Mouse (Mus musculus): ENCODE measurements around the gene Cflar. TPM values are rescaled to one million over a fixed set of nuclear protein-coding genes. Genes with fewer than 3 reads are reported as not detected.

The Cflar gene
- polyA plus RNA-seq, 1 experiment from 2014 or later = 19.1 TPM

- H3K9ac ChIP-seq (ENCODE audit: low read length) = no peak overlapping the region
- H3K27me3 ChIP-seq (ENCODE audit: control insufficient read depth, insufficient read depth, low read length) = no peaks in the 10 kb centered on the region
- DNase-seq (ENCODE audit: low spot score, missing footprints) (peak; percentile 61), ATAC-seq (ENCODE audit: low FRiP score) (no peak)
- no peaks in the 10 kb centered on the region for H3K9me3 ChIP-seq (ENCODE audit: control insufficient read depth, low read length)
- no peak overlapping the region for H3K4me2 ChIP-seq
- H3K36me3 ChIP-seq (ENCODE audit: control insufficient read depth, insufficient read depth, low read length) = no peaks in the 10 kb centered on the region
- 72% methylated on average over 2 of the region's 2 CpGs for WGBS
- no peaks in the 10 kb centered on the region for H3K4me1 ChIP-seq (ENCODE audit: control insufficient read depth, insufficient read depth, low read length)
- no peak overlapping the region for H3K27ac ChIP-seq (ENCODE audit: low read depth, low read length)
- H3K4me3 ChIP-seq (ENCODE audit: low read depth, low read length) = no peak overlapping the region
Observed at GRCm38 (mm10) chr1:58773905-58774304, 62.6 kb downstream of the Cflar start.

DNA sequence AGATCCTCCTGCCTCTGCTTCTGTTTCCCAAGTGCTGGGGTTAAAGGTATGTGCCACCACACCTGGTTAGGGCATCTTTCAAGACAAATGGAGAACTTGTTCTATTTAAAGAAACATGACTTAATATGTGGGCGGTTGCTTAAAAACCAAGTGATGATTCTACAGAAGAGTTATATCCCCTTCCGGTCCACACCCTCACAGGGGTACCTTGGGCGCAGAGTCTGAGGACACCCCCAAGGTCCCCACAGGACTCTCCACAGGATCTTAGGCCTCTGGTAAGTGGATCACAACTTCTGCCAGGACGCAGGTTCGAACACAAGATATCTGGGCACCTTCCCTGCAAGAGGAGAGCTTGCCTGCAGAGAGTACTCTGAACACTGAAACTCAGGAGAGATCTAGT, 64.1 kb downstream of the Cflar start:
- WGBS = 95% methylated on average over 5 of the region's 5 CpGs
- DNase-seq (ENCODE audit: low spot score, missing footprints) = no peak

DNA sequence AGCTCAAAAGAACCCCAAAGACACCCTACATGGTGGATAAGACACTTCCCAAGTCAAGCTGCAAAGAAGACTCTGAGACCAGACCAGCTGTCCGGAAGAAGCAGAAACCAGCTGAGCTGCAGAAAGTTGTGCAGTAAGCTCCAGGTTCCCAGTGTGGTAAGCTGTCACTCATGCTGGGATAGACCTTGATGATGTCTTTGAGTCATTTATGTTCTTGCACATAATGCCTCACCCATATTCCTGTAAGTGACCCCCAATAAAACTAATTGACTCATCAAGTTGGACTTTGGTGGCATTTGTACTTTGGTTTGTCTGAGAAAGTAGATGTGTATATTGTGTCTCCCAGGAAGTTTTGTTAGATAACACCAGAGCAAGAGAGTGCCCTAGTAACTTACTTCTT, 66.3 kb downstream of the Cflar start:
- no peak overlapping the region for H3K4me3 ChIP-seq (ENCODE audit: low read depth, low read length)
- H3K27me3 ChIP-seq (ENCODE audit: control insufficient read depth, insufficient read depth, low read length) = no peaks in the 10 kb centered on the region
- DNase-seq (ENCODE audit: low spot score, missing footprints) (no peak), ATAC-seq (ENCODE audit: low FRiP score) (no peak)
- H3K27ac ChIP-seq (ENCODE audit: low read depth, low read length) = no peak overlapping the region
- H3K4me2 ChIP-seq = no peak overlapping the region
- H3K9ac ChIP-seq (ENCODE audit: low read length) = no peak overlapping the region
- H3K36me3 ChIP-seq (ENCODE audit: control insufficient read depth, insufficient read depth, low read length) = no peaks in the 10 kb centered on the region
- no peaks in the 10 kb centered on the region for H3K4me1 ChIP-seq (ENCODE audit: control insufficient read depth, insufficient read depth, low read length)
- 95% methylated on average over 1 of the region's 1 CpGs for WGBS
- no peaks in the 10 kb centered on the region for H3K9me3 ChIP-seq (ENCODE audit: control insufficient read depth, low read length)

More for the DNA sequence above, 64.1 kb downstream of the Cflar start:
- ATAC-seq (ENCODE audit: low FRiP score) = no peak
- no peak overlapping the region for H3K4me2 ChIP-seq
- no peaks in the 10 kb centered on the region for H3K36me3 ChIP-seq (ENCODE audit: control insufficient read depth, insufficient read depth, low read length)
- H3K27ac ChIP-seq (ENCODE audit: low read depth, low read length) = no peak overlapping the region
- H3K4me3 ChIP-seq (ENCODE audit: low read depth, low read length) = no peak overlapping the region
- no peaks in the 10 kb centered on the region for H3K4me1 ChIP-seq (ENCODE audit: control insufficient read depth, insufficient read depth, low read length)
- H3K9ac ChIP-seq (ENCODE audit: low read length) = no peak overlapping the region
- no peaks in the 10 kb centered on the region for H3K27me3 ChIP-seq (ENCODE audit: control insufficient read depth, insufficient read depth, low read length)
- H3K9me3 ChIP-seq (ENCODE audit: control insufficient read depth, low read length) = no peaks in the 10 kb centered on the region

DNA sequence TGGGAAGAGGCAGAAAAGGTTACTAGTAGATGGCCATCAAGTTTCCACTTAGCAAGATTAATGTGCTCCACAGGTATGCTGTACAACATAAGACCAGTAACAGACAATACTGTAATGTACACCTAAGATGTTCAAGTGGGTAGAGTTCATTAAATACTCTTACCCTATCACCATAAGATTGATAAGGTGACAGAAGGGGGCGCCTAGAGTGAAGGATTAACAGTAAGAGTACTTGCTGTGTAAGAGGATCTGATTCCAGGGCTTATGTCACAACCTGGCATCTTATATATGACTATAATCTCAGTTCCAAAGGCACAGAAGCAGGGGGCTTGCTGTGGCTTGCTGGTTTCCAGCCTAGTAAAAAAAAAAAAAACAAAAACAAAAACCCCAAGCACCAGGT, 66.9 kb downstream of the Cflar start:
- Histone ChIP-seq H3K36me3 (ENCODE audit: control insufficient read depth, insufficient read depth, low read length) (no peaks in the 10 kb centered on the region), H3K4me2 (no peak overlapping the region), H3K4me1 (ENCODE audit: control insufficient read depth, insufficient read depth, low read length) (no peaks in the 10 kb centered on the region), H3K9me3 (ENCODE audit: control insufficient read depth, low read length) (no peaks in the 10 kb centered on the region), H3K27me3 (ENCODE audit: control insufficient read depth, insufficient read depth, low read length) (no peaks in the 10 kb centered on the region), H3K27ac (ENCODE audit: low read depth, low read length) (no peak overlapping the region), H3K9ac (ENCODE audit: low read length) (no peak overlapping the region), H3K4me3 (ENCODE audit: low read depth, low read length) (no peak overlapping the region)
- ATAC-seq (ENCODE audit: low FRiP score) = no peak
- no peak for DNase-seq (ENCODE audit: low spot score, missing footprints)
- 17% methylated on average over 1 of the region's 1 CpGs for WGBS

DNA sequence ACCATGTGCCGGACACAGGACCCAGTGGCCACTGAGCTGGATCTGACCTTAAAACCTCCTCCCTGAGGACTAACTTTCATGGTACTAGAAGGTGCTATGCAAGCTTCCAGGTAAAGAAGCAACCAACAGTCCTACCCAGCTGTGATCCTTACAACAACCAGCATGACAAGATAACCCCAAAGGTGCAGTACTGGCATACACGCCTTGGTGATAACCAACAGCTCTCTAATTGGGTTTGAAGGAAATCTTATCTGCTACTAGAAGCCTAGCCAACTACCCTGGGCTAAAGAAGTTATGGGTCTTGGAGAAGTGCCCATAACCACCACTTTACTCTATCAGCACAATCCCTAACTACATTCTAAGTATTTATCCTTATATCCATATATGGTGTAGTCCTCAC, 75.0 kb downstream of the Cflar start:
- WGBS = 100% methylated on average over 2 of the region's 2 CpGs
- no peak overlapping the region for H3K4me3 ChIP-seq (ENCODE audit: low read depth, low read length)
- no peaks in the 10 kb centered on the region for H3K27me3 ChIP-seq (ENCODE audit: control insufficient read depth, insufficient read depth, low read length)
- H3K4me2 ChIP-seq = no peak overlapping the region
- ATAC-seq (ENCODE audit: low FRiP score) (no peak), DNase-seq (ENCODE audit: low spot score, missing footprints) (peak; percentile 44)
- H3K36me3 ChIP-seq (ENCODE audit: control insufficient read depth, insufficient read depth, low read length) = no peaks in the 10 kb centered on the region
- no peaks in the 10 kb centered on the region for H3K4me1 ChIP-seq (ENCODE audit: control insufficient read depth, insufficient read depth, low read length)
- no peak overlapping the region for H3K27ac ChIP-seq (ENCODE audit: low read depth, low read length)
- no peak overlapping the region for H3K9ac ChIP-seq (ENCODE audit: low read length)
- no peaks in the 10 kb centered on the region for H3K9me3 ChIP-seq (ENCODE audit: control insufficient read depth, low read length)

- Histone ChIP-seq H3K27me3 (ENCODE audit: control insufficient read depth, insufficient read depth, low read length) (no peaks in the 10 kb centered on the region), H3K9me3 (ENCODE audit: control insufficient read depth, low read length) (no peaks in the 10 kb centered on the region), H3K4me1 (ENCODE audit: control insufficient read depth, insufficient read depth, low read length) (no peaks in the 10 kb centered on the region), H3K4me2 (no peak overlapping the region), H3K9ac (ENCODE audit: low read length) (no peak overlapping the region), H3K4me3 (ENCODE audit: low read depth, low read length) (no peak overlapping the region), H3K27ac (ENCODE audit: low read depth, low read length) (no peak overlapping the region), H3K36me3 (ENCODE audit: control insufficient read depth, insufficient read depth, low read length) (no peaks in the 10 kb centered on the region)
- 98% methylated on average over 4 of the region's 4 CpGs for WGBS
- DNase-seq (ENCODE audit: low spot score, missing footprints) (no peak), ATAC-seq (ENCODE audit: low FRiP score) (no peak)
Observed at GRCm38 (mm10) chr1:58788410-58788809, 77.1 kb downstream of the Cflar start.

DNA sequence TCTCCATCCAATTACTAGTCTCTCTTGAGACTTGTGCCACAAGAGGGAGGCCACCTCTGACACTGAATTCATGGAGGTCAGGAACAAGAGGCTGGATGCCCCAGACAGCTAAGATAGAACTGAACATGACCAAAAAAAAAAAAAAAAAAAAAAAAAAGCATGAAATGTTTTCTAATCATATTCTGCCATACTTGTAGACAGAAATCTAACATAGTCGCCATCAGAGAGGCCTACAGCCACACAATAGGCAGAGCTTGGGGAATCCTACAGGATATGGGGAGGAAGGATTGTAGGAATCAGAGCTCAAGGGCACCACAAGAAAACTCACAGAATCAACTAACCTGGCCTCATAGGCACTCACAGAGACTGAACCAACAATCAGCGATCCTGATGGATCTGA, 83.4 kb downstream of the Cflar start:
- H3K9ac ChIP-seq (ENCODE audit: low read length) = no peak overlapping the region
- H3K27ac ChIP-seq (ENCODE audit: low read depth, low read length) = no peak overlapping the region
- no peak overlapping the region for H3K4me3 ChIP-seq (ENCODE audit: low read depth, low read length)
- DNase-seq (ENCODE audit: low spot score, missing footprints) (peak; percentile 35), ATAC-seq (ENCODE audit: low FRiP score) (no peak)
- H3K36me3 ChIP-seq (ENCODE audit: control insufficient read depth, insufficient read depth, low read length) = no peaks in the 10 kb centered on the region
- H3K27me3 ChIP-seq (ENCODE audit: control insufficient read depth, insufficient read depth, low read length) = no peaks in the 10 kb centered on the region; the same call in 1 of the 2 replicates
- peaks cover 4% of the 10 kb centered on the region; the same call in 1 of the 2 replicates for H3K4me1 ChIP-seq (ENCODE audit: control insufficient read depth, insufficient read depth, low read length)
- H3K9me3 ChIP-seq (ENCODE audit: control insufficient read depth, low read length) = no peaks in the 10 kb centered on the region
- WGBS = 58% methylated on average over 2 of the region's 2 CpGs
- no peak overlapping the region for H3K4me2 ChIP-seq

- ATAC-seq (ENCODE audit: low FRiP score) = peak; percentile 59; the same call in 1 of the 2 replicates
- WGBS = 2% methylated on average over 42 of the region's 42 CpGs
Observed at GRCm38 (mm10) chr1:58795291-58796058, 84.2 kb downstream of the Cflar start, which contains the start of gene Casp8. Gene Casp8, plus strand, starts transcription at chr1:58795374.

DNA sequence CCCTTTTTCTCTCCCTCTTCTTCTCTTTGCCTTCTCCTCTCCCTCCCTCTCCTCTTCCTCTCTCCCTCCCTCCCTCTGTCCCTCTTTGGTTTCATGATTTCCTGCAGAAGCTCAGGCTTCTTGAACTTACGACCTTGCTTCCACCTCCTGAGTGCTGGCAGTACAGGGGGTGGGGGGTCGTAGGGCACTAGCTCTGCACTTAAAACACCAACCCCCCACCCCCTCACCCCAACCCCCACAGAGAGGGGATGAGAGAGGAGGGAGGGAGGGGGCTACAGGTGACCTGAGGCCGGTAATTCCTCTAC, 84.7 kb downstream of the Cflar start:
- Histone ChIP-seq H3K4me1 (ENCODE audit: control insufficient read depth, insufficient read depth, low read length) (peaks cover 4% of the 10 kb centered on the region; the same call in 1 of the 2 replicates), H3K4me2 (peak overlapping the region; percentile 87), H3K9ac (ENCODE audit: low read length) (peak overlapping the region; percentile 66), H3K4me3 (ENCODE audit: low read depth, low read length) (peak overlapping the region; percentile 48), H3K9me3 (ENCODE audit: control insufficient read depth, low read length) (no peaks in the 10 kb centered on the region), H3K27ac (ENCODE audit: low read depth, low read length) (no peak overlapping the region), H3K27me3 (ENCODE audit: control insufficient read depth, insufficient read depth, low read length) (no peaks in the 10 kb centered on the region; the same call in 1 of the 2 replicates), H3K36me3 (ENCODE audit: control insufficient read depth, insufficient read depth, low read length) (no peaks in the 10 kb centered on the region)
- DNase-seq (ENCODE audit: low spot score, missing footprints) (no peak), ATAC-seq (ENCODE audit: low FRiP score) (no peak)
- WGBS = 3% methylated on average over 3 of the region's 3 CpGs

More at GRCm38 (mm10) chr1:58795291-58796058, 84.2 kb downstream of the Cflar start, which contains the start of gene Casp8:
- Histone ChIP-seq H3K27me3 (ENCODE audit: control insufficient read depth, insufficient read depth, low read length) (no peaks in the 10 kb centered on the region; the same call in 1 of the 2 replicates), H3K4me3 (ENCODE audit: low read depth, low read length) (peak within 1 kb of the TSS; percentile 48), H3K27ac (ENCODE audit: low read depth, low read length) (no peak within 1 kb of the TSS), H3K9ac (ENCODE audit: low read length) (peak within 1 kb of the TSS; percentile 66), H3K4me1 (ENCODE audit: control insufficient read depth, insufficient read depth, low read length) (peaks cover 4% of the 10 kb centered on the region; the same call in 1 of the 2 replicates), H3K4me2 (peak within 1 kb of the TSS; percentile 87), H3K9me3 (ENCODE audit: control insufficient read depth, low read length) (no peaks in the 10 kb centered on the region), H3K36me3 (ENCODE audit: control insufficient read depth, insufficient read depth, low read length) (no peaks in the 10 kb centered on the region)
- peak; percentile 95 for DNase-seq (ENCODE audit: low spot score, missing footprints)
